Mouse (Mus musculus): Measurements from ENCODE around the gene Sptan1. TPM values are rescaled to one million over a fixed set of nuclear protein-coding genes. Genes with fewer than 3 reads are reported as not detected.

Sptan1 gene
- total RNA-seq (2021) = 1,000 to 10,000 TPM in 1 of 2 experiments, 100 to 1,000 TPM in 1; 959 to 1,004 TPM
- long read RNA-seq, experiment 1, partial matches to known transcripts = 122 of 170 reads
- long read RNA-seq, experiment 1, other reads (novel, unspliced or antisense) = 46 of 170 reads
- long read RNA-seq, experiment 2, partial matches to known transcripts = 127 of 155 reads
- long read RNA-seq, experiment 2, other reads (novel, unspliced or antisense) = 26 of 155 reads

GRCm38 (mm10) chr2:29965250-29965843, at the start of gene Sptan1:
Gene Sptan1, plus strand, starts transcription at chr2:29965560.
- peak; percentile 94 to 97 for DNase-seq (ENCODE audit: low spot score in 2 of 2)

DNA sequence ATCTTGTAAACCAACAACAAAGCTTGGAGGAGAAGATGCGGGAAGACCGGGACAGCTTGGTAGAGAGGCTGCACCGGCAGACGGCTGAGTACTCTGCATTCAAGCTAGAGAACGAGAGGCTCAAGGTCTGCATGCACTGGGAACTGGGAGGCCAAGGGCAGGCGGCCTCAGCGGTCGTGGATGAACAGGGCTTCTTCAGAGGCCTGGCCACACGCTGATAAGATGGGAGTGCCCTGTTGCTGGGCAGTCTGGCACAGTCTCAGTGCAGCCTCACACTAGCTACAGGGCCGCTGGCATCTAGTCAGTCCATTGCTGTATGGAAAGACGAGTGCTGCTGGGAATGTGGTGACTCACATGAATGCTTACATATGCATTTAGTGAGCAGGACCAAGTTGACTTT, 47.7 kb upstream of the Sptan1 start:
- no peak for DNase-seq (ENCODE audit: low spot score in 2 of 2)

DNA sequence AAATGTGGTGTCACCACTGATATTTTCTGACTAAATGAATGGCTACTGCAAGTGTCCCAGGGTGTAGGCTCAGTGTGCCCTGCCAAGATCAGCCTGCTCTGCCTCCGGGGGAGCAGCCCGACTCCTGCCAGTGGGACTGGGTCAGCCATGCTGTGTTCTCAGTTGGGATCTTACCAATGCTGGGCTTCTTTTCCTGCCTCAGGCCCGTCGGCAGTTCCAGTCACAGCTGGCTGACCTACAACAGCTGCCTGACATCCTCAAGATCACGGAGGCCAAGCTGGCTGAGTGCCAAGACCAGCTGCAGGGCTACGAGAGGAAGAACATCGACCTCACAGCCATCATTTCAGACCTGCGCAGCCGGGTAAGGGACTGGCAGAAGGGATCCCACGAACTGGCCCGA, 43.3 kb upstream of the Sptan1 start:
- DNase-seq (ENCODE audit: low spot score in 2 of 2) = peak in 1 of 2 experiments; percentile 24

- DNase-seq (ENCODE audit: low spot score in 2 of 2) = no peak
Observed at GRCm38 (mm10) chr2:29926542-29926941, 38.8 kb upstream of the Sptan1 start.

DNA sequence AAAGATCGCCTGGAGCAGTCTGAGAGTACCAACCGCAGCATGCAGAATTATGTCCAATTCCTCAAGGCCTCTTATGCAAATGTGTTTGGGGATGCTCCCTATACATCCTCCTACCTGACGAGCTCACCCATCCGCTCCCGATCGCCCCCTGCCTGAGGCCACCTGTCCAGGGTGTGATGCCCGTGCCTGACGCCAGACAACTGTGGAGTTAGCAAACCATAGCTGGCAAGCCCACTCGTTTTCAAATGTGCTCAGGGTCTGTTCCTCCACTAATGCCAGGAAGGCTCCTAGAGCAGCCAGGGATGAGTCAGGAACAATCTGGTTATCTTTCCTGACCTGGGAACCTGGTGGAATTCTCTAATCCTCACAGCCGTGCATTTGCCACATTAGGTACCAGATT, 34.9 kb upstream of the Sptan1 start:
- peak; percentile 43 to 71 for DNase-seq (ENCODE audit: low spot score in 2 of 2)

GRCm38 (mm10) chr2:29931194-29931593, 34.2 kb upstream of the Sptan1 start:
- DNase-seq (ENCODE audit: low spot score in 2 of 2) = peak in 1 of 2 experiments; percentile 17

DNA sequence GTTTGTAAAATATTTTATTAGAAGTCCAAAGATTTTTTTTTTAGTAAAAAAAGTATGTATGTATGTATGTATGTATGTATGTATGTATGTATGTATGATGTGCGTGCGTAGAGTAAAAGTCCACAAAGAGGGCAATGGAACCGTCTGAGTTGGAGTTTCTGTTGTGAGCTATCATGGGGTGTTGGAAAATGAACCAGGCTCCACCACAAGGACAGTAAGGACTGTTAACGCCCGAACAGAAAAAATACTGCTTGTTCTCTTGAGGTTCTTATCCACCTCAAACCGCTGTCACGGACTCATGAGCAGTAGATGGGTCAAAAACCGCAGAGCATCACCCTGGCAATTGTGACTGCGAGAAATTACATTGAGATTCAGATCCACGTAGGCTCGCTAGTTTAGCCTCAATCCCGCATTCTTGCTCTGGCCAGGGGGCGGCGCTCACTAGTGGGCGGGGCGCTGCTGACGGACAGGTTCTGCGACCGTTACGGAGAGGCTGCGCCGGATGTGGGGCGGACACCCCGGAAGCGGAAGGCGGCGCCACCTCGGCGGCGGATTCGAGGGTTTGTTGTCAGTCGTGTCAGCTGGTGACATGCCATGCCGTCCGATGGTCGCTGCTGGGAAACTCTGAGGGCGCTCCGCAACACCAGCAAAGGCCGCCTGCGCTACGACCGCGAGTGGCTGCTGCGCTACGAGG, 30.3 kb upstream of the Sptan1 start, which contains the start of gene Gle1:
Gene Gle1 (plus strand): TSS at position 521 of the 694 bp plus-strand sequence.
- peak; percentile 96 to 97 for DNase-seq (ENCODE audit: low spot score in 2 of 2)

DNA sequence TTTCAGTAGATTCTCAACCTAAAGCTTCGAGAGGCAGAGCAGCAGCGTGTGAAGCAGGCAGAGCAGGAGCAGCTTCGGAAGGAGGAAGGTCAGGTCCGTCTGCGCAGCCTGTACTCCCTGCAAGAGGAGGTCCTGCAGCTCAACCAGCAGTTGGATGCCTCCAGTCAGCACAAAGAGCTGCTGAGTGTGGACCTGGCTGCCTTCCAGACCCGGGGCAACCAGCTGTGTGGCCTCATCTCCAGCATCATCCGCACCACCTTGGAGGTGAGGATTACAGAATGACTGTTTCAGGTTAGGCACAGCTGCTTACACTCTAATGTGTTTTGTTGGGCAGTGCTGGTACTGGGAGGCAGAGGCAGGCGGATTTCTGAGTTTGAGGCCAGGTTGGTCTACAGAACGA, 25.3 kb upstream of the Sptan1 start:
- no peak for DNase-seq (ENCODE audit: low spot score in 2 of 2)

DNA sequence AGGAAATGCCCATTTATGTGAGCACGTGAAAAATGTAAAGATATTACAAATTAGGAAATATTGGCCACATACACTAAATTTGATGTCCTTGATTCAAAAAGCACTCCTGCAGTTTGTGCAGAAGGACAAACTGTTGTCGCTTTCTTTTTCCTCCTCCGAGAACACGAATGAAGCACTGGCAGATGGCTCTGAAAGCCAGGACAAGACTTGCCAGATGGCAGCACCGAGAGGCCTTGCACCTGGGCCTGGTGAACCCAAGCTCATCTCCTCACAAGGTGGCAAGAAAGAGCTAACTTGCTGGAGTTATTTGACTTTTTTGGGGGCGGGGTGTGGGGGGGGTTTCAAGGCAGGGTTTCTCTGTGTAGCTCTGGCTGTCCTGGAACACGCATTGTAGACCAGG, 24.5 kb upstream of the Sptan1 start:
- DNase-seq (ENCODE audit: low spot score in 2 of 2) = no peak

- DNase-seq (ENCODE audit: low spot score in 2 of 2) = no peak
Observed at GRCm38 (mm10) chr2:29944723-29945122, 20.6 kb upstream of the Sptan1 start.

DNA sequence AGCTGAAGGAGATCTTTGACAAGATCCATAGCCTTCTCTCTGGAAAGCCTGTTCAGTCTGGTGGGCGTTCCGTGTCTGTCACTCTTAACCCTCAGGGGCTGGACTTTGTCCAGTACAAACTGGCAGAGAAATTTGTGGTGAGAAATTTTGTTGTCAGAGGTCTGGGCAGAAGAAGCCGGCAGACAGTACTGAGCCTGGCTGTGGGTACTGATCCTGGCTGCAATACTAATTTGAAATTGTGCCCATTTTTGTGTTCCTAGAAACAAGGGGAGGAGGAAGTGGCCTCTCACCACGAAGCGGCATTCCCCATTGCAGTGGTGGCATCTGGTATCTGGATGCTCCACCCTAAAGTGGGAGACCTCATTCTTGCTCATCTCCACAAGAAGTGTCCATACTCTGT, 16.5 kb upstream of the Sptan1 start:
- no peak for DNase-seq (ENCODE audit: low spot score in 2 of 2)

- no peak for DNase-seq (ENCODE audit: low spot score in 2 of 2)
Observed at GRCm38 (mm10) chr2:29961246-29961645, 4.1 kb upstream of the Sptan1 start.

- peak; percentile 53 to 78 for DNase-seq (ENCODE audit: low spot score in 2 of 2)
Observed at GRCm38 (mm10) chr2:29964354-29965249, 758 bp upstream of the Sptan1 start.

DNA sequence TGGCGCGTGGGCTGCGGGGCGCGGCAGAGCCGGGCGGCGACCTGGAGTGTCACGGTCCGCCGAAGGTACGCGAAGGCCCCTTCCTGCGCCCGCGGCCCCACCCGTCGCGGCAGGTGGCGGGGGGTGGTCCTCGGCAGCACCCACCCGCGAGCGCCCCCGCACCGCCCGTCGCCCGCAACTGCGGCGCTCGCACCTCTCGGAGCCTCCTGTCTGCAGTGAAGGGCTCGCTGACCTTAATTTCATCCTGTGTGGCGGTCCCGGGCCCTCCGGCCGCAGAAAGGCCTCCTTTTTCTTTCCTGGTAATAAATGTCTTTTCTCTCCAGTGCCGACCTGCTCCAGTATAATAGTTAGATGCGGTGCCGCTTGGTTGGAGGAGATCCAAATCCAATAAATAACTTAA, 546 bp downstream of the Sptan1 start:
- DNase-seq (ENCODE audit: low spot score in 2 of 2) = peak; percentile 50 to 56

- DNase-seq (ENCODE audit: low spot score in 2 of 2) = no peak
Observed at GRCm38 (mm10) chr2:29966826-29967225, 1.5 kb downstream of the Sptan1 start.

- no peak for DNase-seq (ENCODE audit: low spot score in 2 of 2)
Observed at GRCm38 (mm10) chr2:29967768-29968167, 2.4 kb downstream of the Sptan1 start.

DNA sequence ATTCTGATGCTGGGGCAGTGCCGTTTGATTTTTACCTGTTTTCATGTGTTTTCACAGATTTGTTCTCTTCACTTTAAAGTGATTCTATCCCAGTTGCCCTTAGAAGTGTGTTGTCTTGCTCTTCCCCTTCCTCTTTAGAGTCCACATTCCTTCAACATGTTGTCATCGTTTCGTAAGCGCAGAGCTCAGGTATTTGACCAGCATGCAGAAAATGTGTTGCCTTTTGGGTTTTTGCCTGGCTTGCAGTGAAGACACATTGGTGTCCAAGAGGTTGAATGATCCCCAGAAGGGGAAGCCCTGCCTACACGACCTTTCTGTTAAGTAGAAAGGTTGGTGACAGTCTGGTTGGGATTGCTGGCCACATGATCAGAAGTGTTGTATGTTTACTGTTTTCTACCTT, 3.3 kb downstream of the Sptan1 start:
- no peak for DNase-seq (ENCODE audit: low spot score in 2 of 2)

DNA sequence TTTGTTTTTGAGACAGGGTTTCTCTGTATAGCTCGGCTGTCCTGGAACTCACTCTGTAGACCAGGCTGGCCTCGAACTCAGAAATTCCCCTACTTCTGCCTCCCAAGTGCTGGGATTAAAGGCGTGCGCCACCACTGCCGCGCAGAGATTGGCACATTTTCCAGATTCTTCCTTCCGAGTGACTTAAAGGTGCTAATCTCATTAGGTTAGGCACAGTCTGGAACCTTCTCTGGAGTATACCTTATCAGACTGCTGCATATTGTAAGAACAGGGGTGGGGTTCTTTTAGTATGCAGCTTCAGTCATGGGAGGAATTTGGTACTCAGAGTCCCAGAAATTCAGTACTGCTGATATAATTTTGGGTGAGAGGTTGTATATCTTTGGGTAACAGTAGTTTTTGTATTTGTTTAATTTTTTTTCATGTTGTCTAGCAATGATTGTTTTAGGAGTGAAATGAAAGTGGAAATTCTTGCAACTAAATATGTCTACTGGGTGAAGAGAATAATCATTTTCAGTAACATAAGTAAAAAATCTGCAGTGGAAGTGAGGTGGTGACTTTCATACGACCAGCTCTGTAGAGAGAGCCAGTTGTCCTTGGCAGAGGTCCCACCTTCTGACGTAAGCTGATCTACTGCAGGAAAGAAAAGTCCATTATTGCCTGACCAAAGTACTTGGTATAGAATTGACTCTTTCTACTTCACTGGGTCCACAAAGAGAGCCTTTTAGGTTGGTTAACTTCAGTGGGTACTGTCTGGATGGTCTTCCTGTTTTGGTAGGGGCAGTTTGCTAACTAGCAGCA, 6.7 kb downstream of the Sptan1 start:
- no peak for DNase-seq (ENCODE audit: low spot score in 2 of 2)

- no peak for DNase-seq (ENCODE audit: low spot score in 2 of 2)
Observed at GRCm38 (mm10) chr2:29973525-29973924, 8.2 kb downstream of the Sptan1 start.

GRCm38 (mm10) chr2:29977307-29977706, 11.9 kb downstream of the Sptan1 start:
- DNase-seq (ENCODE audit: low spot score in 2 of 2) = peak in 1 of 2 experiments; percentile 63

DNA sequence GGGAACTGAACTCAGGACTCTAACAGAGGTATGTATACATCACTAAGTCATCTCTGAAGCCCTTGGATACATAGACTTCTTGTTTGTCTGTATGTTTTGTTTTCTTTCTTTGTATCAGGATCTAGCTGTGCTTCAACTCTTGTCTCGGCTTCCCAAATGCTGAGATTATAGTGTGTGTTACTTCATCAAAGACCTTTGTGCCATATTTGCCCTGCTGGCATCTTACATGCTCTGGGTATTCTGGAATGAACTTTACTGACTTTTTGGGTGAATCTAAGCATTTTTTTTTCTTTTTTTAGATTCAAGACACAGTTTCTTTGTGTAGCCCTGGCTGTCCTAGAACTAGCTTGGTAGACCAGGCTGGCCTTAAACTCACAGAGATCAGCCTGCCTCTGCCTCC, 15.3 kb downstream of the Sptan1 start:
- DNase-seq (ENCODE audit: low spot score in 2 of 2) = no peak
